Mouse (Mus musculus): ENCODE data around the gene Etv2.

Etv2 gene

GRCm38 (mm10) chr7:30635752-30636151 lies at the start of gene Etv2:
Gene Etv2, minus strand, starts transcription at chr7:30635852.
- no peak for DNase-seq

GRCm38 (mm10) chr7:30683425-30683824 lies 47.8 kb upstream of the Etv2 start:
- DNase-seq: no peak

GRCm38 (mm10) chr7:30681897-30682296 lies 46.2 kb upstream of the Etv2 start:
- DNase-seq: no peak

- DNase-seq: peak; percentile 38
Measured at GRCm38 (mm10) chr7:30678263-30678975, 42.8 kb upstream of the Etv2 start.

- DNase-seq: no peak
Measured at GRCm38 (mm10) chr7:30671480-30671879, 35.8 kb upstream of the Etv2 start, which contains the start of gene Pmis2. Gene Pmis2, minus strand, starts transcription at chr7:30671605.

GRCm38 (mm10) chr7:30669229-30669628 lies 33.6 kb upstream of the Etv2 start:
- no peak for DNase-seq

GRCm38 (mm10) chr7:30665321-30665720 lies 29.7 kb upstream of the Etv2 start:
- peak; percentile 25 for DNase-seq

- peak; percentile 91 for DNase-seq
Measured at GRCm38 (mm10) chr7:30664529-30665200, 29.0 kb upstream of the Etv2 start, which contains the start of gene Haus5. Gene Haus5, minus strand, starts transcription at chr7:30664994.

- peak; percentile 95 for DNase-seq
Measured at GRCm38 (mm10) chr7:30649591-30650540, 14.2 kb upstream of the Etv2 start, which contains the start of gene Rbm42. Gene Rbm42, minus strand, starts transcription at chr7:30650317.

- DNase-seq: no peak
Measured at GRCm38 (mm10) chr7:30639083-30639482, 3.4 kb upstream of the Etv2 start.

GRCm38 (mm10) chr7:30636395-30636794 lies 743 bp upstream of the Etv2 start:
- DNase-seq: no peak

- DNase-seq: peak; percentile 64
Measured at GRCm38 (mm10) chr7:30634621-30635020, 1.0 kb downstream of the Etv2 start.

- DNase-seq: no peak
Measured at GRCm38 (mm10) chr7:30633762-30634412, 1.8 kb downstream of the Etv2 start.

GRCm38 (mm10) chr7:30629013-30629412 lies 6.6 kb downstream of the Etv2 start:
- no peak for DNase-seq

- DNase-seq: no peak
Measured at GRCm38 (mm10) chr7:30626647-30627046, 9.0 kb downstream of the Etv2 start.

- peak; percentile 86 for DNase-seq
Measured at GRCm38 (mm10) chr7:30625530-30626384, 9.9 kb downstream of the Etv2 start, which contains the start of gene Cox6b1. Gene Cox6b1, minus strand, starts transcription at chr7:30626151.

GRCm38 (mm10) chr7:30619202-30619601 lies 16.4 kb downstream of the Etv2 start:
- no peak for DNase-seq

- no peak for DNase-seq
Measured at GRCm38 (mm10) chr7:30618658-30619057, 17.0 kb downstream of the Etv2 start.

- DNase-seq: no peak
Measured at GRCm38 (mm10) chr7:30615049-30615760, 20.4 kb downstream of the Etv2 start.

- no peak for DNase-seq
Measured at GRCm38 (mm10) chr7:30614454-30614853, 21.2 kb downstream of the Etv2 start.

Measured in right cerebral cortex, postnatal 4 days (tissue).